Mouse (Mus musculus) heart, embryonic 16.5 days (tissue): ENCODE results near the gene Tmtc2. TPM values are rescaled to one million over a fixed set of nuclear protein-coding genes. Genes with fewer than 3 reads are reported as not detected.

Experiments
- ATAC-seq: fragments of 200-750 bp; cut with Nextera tagmentation; replicated peaks from 2 replicates; pipeline ENCODE4 v1.8.0; 2017; ENCODE audit warnings: moderate number of reproducible peaks; ENCODE audit not compliant: insufficient read depth, low FRiP score; ENCODE audit errors: extremely low read depth
- H3K27ac ChIP-seq: fragments of 300-500 bp; sonication (generic); 2 replicates; pipeline ENCODE4 v1.5.1; 2014; ENCODE audit warnings: mild to moderate bottlenecking, low read length, control low read depth, moderate library complexity
- H3K27me3 ChIP-seq: fragments of 300-500 bp; sonication (generic); 2 replicates; pipeline ENCODE4 v1.6.1; 2014; ENCODE audit warnings: low read length, mixed read lengths; ENCODE audit not compliant: control insufficient read depth, insufficient read depth
- H3K36me3 ChIP-seq: fragments of 300-500 bp; sonication (generic); 2 replicates; pipeline ENCODE4 v1.6.1; 2014; ENCODE audit not compliant: control insufficient read depth, insufficient read depth
- H3K4me1 ChIP-seq: fragments of 300-500 bp; sonication (generic); 2 replicates; pipeline ENCODE4 v1.6.1; 2014; ENCODE audit warnings: low read length, mixed read lengths; ENCODE audit not compliant: control insufficient read depth, insufficient read depth
- H3K4me2 ChIP-seq: fragments of 300-500 bp; sonication (generic); 2 replicates; pipeline ENCODE4 v1.6.1; 2014; ENCODE audit warnings: low read depth, mild to moderate bottlenecking, control low read depth, low read length
- H3K4me3 ChIP-seq: fragments of 300-500 bp; sonication (generic); 2 replicates; pipeline ENCODE4 v1.5.1; 2014; ENCODE audit warnings: mild to moderate bottlenecking, control low read depth, low read length
- H3K9ac ChIP-seq: fragments of 300-500 bp; sonication (generic); 2 replicates; pipeline ENCODE4 v1.6.1; 2014; ENCODE audit warnings: low read length, control low read depth
- H3K9me3 ChIP-seq: fragments of 300-500 bp; sonication (generic); replicated peaks from 2 replicates; pipeline ENCODE4 v1.6.1; 2016; ENCODE audit warnings: low read length; ENCODE audit not compliant: control insufficient read depth
- WGBS: fragments of 180-500 bp; shearing (Covaris S2); extraction: QIAGEN DNeasy Blood & Tissue Kit; methylation state at CpG from one replicate; pipeline ENCODE4 v1.1.7; 2014; 5-methylcytosine and 5-hydroxymethylcytosine counted together
- polyA plus RNA-seq: library from polyadenylated mRNA; unstranded; fragments of >200 nt; fragmentation: Nextera tagmentation; extraction: Ambion mirVana; gene quantifications from 2 replicates; pipeline ENCODE4 v1.2.1, GENCODE M21; 2015

Tmtc2 gene
- 2.1 and 2.9 TPM in 2 replicates for polyA plus RNA-seq

GRCm38 (mm10) chr10:105573908-105574694, at the start of gene Tmtc2:
Gene Tmtc2, minus strand, starts transcription at chr10:105574451.
- Histone ChIP-seq H3K9me3 (no peaks in the 10 kb centered on the region), H3K4me3 (peak within 1 kb of the TSS; percentile 77), H3K27me3 (no peaks in the 10 kb centered on the region), H3K9ac (peak within 1 kb of the TSS; percentile 78), H3K27ac (peak within 1 kb of the TSS; percentile 73), H3K36me3 (no peaks in the 10 kb centered on the region), H3K4me2 (peak within 1 kb of the TSS; percentile 94), H3K4me1 (peaks cover 11% of the 10 kb centered on the region)
- WGBS: under 1% methylated on average over 58 of the region's 61 CpGs
- peak; percentile 96 for ATAC-seq

GRCm38 (mm10) chr10:105612117-105612516, 37.9 kb upstream of the Tmtc2 start:
- no peak for ATAC-seq
- no peaks in the 10 kb centered on the region for H3K27me3 ChIP-seq
- no peak overlapping the region for H3K9ac ChIP-seq
- no peaks in the 10 kb centered on the region for H3K9me3 ChIP-seq
- no peak overlapping the region for H3K4me3 ChIP-seq
- WGBS: 68% methylated on average over 3 of the region's 3 CpGs
- no peaks in the 10 kb centered on the region for H3K36me3 ChIP-seq
- H3K27ac ChIP-seq: no peak overlapping the region
- peaks cover 2% of the 10 kb centered on the region; the same call in 1 of the 2 replicates for H3K4me1 ChIP-seq
- no peak overlapping the region for H3K4me2 ChIP-seq

GRCm38 (mm10) chr10:105598826-105599225, 24.6 kb upstream of the Tmtc2 start:
- Histone ChIP-seq H3K36me3 (no peaks in the 10 kb centered on the region), H3K4me1 (no peaks in the 10 kb centered on the region), H3K4me2 (no peak overlapping the region), H3K27ac (no peak overlapping the region), H3K27me3 (no peaks in the 10 kb centered on the region), H3K4me3 (no peak overlapping the region), H3K9ac (no peak overlapping the region), H3K9me3 (no peaks in the 10 kb centered on the region)
- WGBS: 66% methylated on average over 8 of the region's 8 CpGs
- ATAC-seq: no peak

- H3K9me3 ChIP-seq: no peaks in the 10 kb centered on the region
- no peak overlapping the region for H3K4me2 ChIP-seq
- H3K36me3 ChIP-seq: no peaks in the 10 kb centered on the region
- H3K4me1 ChIP-seq: no peaks in the 10 kb centered on the region
- no peaks in the 10 kb centered on the region for H3K27me3 ChIP-seq
- no peak overlapping the region for H3K4me3 ChIP-seq
- ATAC-seq: no peak
- WGBS: 51% methylated on average over 3 of the region's 3 CpGs
- H3K9ac ChIP-seq: no peak overlapping the region
- H3K27ac ChIP-seq: no peak overlapping the region
Observed at GRCm38 (mm10) chr10:105597226-105597625, 23.0 kb upstream of the Tmtc2 start.

- Histone ChIP-seq H3K4me1 (no peaks in the 10 kb centered on the region), H3K9ac (no peak overlapping the region), H3K4me2 (no peak overlapping the region), H3K36me3 (no peaks in the 10 kb centered on the region), H3K9me3 (no peaks in the 10 kb centered on the region), H3K27ac (no peak overlapping the region), H3K4me3 (no peak overlapping the region), H3K27me3 (no peaks in the 10 kb centered on the region)
- WGBS: 64% methylated on average over 7 of the region's 7 CpGs
- no peak for ATAC-seq
Observed at GRCm38 (mm10) chr10:105595480-105596102, 21.3 kb upstream of the Tmtc2 start.

- H3K4me3 ChIP-seq: no peak overlapping the region
- H3K4me1 ChIP-seq: no peaks in the 10 kb centered on the region
- no peak overlapping the region for H3K27ac ChIP-seq
- no peaks in the 10 kb centered on the region for H3K27me3 ChIP-seq
- no peaks in the 10 kb centered on the region for H3K36me3 ChIP-seq
- no peaks in the 10 kb centered on the region for H3K9me3 ChIP-seq
- H3K9ac ChIP-seq: no peak overlapping the region
- no peak for ATAC-seq
- no peak overlapping the region for H3K4me2 ChIP-seq
Observed at GRCm38 (mm10) chr10:105588141-105588540, 13.9 kb upstream of the Tmtc2 start.

GRCm38 (mm10) chr10:105579318-105579717, 5.1 kb upstream of the Tmtc2 start:
- Histone ChIP-seq H3K27ac (no peak overlapping the region), H3K9me3 (no peaks in the 10 kb centered on the region), H3K36me3 (no peaks in the 10 kb centered on the region), H3K4me1 (peaks cover 7% of the 10 kb centered on the region; the same call in 1 of the 2 replicates), H3K4me2 (no peak overlapping the region), H3K27me3 (no peaks in the 10 kb centered on the region), H3K4me3 (no peak overlapping the region), H3K9ac (no peak overlapping the region)
- whole genome bisulfite sequencing: 8% methylated on average over 2 of the region's 2 CpGs
- no peak for ATAC-seq

GRCm38 (mm10) chr10:105578291-105578845, 4.1 kb upstream of the Tmtc2 start:
- Histone ChIP-seq H3K4me1 (peaks cover 7% of the 10 kb centered on the region; the same call in 1 of the 2 replicates), H3K36me3 (no peaks in the 10 kb centered on the region), H3K27ac (no peak overlapping the region), H3K27me3 (no peaks in the 10 kb centered on the region), H3K9me3 (no peaks in the 10 kb centered on the region), H3K9ac (no peak overlapping the region), H3K4me2 (no peak overlapping the region), H3K4me3 (no peak overlapping the region)
- no peak for ATAC-seq
- WGBS: 56% methylated on average over 8 of the region's 8 CpGs
